Mouse (Mus musculus) B cell, adult 2 months (primary cell): Measurements from ENCODE around the gene Vmn1r123.
"Not testable (repeated sequence)": the region's sequence is repeated elsewhere in the genome, so short reads cannot be mapped to it uniquely, and the experiment has no call there.

Experiments
- DNase-seq, 2 experiments: peaks; one replicate each; pipeline ENCODE4 v3.0.0; 2022

Vmn1r123 gene

DNA sequence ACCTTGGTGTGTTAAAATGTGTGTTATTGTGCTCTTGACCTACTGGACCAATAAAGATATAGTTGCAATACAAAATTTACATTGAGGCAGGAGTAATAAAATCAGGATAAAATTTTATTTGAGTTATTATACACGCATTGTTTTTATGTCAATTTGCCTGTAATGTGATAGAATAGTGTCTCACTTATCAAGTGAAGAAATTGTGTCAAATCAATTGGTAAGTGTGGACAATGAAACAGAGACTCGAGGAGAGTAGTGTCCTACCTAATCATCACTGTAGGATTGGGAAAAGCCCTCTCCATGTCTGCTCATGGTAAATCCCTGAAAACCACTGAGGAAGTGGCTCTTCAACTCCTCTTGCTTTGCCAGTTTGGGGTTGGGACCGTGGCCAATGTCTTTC, at the start of gene Vmn1r123:
Vmn1r123 (plus strand) TSS at position 301 of the 400 bp plus-strand sequence.
- DNase-seq, result not testable (repeated sequence)

DNA sequence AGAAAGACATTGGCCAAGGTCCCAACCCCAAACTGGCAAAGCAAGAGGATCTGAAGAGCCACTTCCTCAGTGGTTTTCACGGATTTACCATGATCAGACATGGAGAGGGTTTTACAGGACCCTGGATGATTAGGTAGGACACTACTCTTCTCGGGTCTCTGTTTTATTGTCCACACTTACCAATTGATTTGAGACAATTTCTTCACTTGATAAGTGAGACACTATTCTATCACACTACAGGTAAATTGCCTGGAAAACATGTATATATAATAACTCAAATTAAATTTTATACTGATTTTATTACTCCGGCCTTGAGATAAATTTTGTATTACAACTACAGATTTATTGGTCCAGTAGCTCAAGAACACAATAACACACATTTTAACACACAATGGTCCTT, 28.0 kb upstream of the Vmn1r123 start, which contains the start of gene Vmn1r122:
Vmn1r122 (minus strand) TSS at position 101 of the 400 bp plus-strand sequence.
- not testable (repeated sequence) for DNase-seq

DNA sequence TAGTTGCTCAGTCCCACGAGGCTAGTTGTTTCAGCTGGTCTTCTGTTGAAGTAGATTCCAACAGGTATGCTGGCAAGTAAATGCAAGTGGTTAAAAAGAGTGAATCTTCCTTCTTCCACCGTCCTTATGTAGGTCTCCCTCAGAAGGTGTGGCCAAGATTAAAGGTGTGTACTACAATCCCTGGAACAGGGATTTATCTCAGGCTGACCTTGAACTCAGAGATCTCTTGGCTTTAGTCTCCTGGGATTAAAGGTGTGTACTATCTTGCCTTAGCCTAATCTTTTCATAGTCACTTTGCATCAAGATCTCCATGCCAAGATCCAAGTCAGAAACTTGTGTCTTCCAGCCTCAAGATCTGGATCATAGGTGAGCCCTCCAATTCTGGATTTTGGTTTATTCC, 28.3 kb downstream of the Vmn1r123 start, which contains the start of gene Gm5157:
Gm5157 (minus strand) TSS at position 101 of the 400 bp plus-strand sequence.
- DNase-seq, result not testable (repeated sequence)
